Mouse (Mus musculus): ENCODE data around the gene Myadml2.

The Myadml2 gene

DNA sequence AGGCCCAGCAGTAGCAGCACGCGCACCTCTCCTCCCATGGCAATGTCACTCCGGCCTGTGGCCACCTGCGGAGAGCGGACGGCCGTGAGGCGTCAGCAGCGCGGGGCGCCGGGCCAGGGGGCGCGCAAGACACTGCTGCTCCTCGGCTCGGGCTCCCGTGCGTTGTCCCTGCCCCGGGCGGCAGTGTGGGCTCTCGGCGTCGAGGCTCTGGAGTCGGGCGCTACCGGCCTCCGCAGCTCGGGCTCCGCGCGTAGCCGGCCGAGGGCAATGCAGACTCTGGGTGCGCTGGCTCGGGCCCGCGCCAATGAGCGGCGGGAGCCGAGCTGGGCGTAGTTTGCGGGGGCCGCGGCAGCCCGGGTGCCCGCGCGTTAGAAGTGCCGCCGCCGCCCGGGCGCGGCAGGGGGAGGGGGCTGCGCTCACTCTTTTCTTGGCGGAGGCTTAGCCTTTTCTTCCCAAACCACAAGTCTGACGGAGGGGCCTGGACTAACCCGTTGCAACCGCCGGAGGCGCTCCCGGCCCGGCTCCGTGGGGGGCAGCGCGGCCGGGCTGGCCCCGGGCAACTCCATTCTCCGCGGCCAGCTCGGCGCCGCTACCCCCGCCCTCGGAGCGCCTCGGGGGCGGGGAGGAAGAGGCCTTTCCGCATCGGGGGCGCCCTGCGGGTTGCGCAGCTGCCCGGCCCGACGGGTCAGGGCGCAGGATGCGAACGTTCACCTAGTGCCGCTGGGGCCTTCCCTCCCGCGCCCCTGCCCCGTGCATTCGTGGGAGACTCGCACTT lies 12.5 kb upstream of the Myadml2 start:
- peak; percentile 67 to 75 for DNase-seq

DNA sequence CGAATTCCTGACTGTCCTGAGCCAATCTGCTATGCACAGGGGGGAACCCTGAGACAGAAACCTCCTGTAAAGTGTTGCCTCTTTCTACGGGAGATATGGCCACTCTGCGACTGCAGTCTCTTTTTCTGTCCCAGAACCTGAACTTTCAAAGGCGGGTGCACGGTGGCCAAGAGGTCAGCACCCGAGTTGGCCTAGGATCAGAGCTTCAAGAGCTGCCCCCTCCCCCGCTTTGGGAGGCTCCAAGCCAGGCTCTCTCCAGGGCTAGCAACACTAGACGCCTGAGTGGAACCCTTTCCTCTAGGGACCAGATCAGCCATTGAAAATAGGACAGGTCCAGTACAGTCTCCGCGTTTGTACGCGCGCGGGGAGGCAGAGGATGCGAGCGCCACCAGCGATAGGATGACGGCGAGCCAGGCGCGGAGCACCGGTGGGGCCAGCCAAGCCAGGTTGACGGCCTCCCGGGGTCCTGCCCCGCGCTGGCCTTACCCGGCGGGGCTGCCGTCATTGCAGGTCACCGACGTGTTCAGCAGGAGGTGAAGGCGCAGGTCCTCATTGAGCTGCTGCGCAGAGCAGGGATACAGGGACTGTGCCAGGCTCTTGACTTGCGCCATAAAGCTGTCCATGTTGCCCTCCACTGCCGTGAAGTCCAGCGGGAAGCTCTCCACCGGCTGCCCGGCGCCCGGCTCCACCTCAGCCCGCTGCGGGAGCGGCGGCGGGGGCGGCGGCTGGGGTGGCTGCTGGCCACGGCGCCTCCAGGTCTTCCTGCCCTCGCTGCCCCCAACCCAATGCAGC lies 11.7 kb upstream of the Myadml2 start:
- DNase-seq: peak; percentile 24 to 49

DNA sequence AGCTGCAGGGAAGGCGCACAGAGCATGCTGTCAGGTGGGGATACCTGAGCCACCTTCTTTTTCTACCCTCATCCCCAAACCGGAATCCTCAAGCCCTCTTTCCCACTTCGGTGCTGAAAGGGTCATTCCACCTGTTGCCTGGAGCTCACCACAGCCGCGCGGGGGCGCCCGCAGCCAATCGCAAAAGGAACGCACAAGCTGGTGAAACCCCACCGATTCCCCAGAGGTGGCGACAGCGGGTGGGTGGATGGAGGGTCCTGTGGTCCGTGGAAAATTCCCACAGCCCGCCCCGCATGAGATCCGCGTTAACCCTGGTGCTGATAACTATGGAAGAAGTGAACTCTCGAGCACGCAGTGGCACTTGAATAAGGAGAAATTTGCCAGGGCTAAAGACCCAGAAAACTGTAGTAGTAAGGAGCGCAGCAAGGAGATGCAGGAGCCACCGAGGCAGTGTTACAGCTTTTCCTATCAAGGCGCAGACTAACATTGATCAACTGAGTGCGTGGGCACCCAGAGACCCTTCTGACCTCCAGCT lies 11.0 kb upstream of the Myadml2 start:
- DNase-seq: peak; percentile 90 to 93

DNA sequence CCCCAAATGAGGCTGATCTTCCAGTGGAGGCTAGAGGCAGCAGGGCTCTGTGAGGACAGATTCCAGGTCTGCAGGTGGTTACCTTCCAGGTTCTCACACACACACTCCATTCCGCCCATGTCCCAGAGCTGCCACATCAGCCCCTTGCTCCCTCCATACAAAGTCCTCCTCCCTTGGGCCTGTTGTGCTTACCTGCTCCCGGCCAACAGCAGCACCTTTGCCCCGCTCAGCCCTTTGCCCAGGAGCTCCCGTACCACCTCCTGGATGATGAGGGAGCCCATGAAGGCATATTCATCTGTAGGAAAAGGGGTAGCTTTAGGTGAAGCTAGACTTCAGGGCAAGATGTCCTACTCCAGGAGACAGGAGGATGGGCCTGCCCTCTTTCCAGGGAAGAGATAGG lies 9.3 kb upstream of the Myadml2 start:
- DNase-seq: peak in 1 of 2 experiments; percentile 36

DNA sequence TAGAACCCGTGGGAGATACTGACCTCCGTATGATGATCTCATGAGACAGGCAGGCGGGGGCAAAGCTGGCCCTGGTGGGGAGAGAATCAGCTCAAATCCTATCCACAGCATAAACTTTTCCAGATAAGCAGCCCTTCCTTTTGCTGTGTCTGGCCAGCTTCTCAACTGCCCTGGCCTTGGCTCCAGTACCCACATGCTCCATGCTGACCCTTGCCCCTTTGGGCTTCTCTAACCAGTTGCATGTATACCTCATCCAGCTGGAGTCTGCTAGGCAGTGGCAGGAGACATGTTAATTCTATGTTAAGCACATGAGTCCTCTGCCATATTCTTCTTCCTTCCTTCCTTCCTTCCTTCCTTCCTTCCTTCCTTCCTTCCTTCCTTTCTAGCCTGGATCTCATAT lies 6.8 kb upstream of the Myadml2 start:
- no peak for DNase-seq

DNA sequence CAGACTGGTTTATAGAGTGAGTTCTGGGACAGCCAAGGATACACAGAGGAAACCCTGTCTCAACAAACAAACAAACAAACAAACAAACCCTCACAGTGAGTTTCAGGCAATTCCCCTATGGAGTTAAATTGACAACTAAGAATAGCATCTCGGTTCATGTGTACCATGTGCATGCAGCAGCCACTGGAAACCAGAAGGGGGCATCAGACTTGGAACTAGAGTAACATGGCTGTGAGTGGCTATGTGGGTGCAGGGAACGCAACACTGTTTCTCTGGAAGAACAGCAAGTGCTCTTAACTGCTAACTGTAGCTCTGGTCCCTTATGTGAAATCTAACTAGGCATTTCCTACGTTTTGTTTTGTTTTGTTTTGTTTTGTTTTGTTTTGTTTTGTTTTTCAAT lies 3.9 kb upstream of the Myadml2 start:
- no peak for DNase-seq

DNA sequence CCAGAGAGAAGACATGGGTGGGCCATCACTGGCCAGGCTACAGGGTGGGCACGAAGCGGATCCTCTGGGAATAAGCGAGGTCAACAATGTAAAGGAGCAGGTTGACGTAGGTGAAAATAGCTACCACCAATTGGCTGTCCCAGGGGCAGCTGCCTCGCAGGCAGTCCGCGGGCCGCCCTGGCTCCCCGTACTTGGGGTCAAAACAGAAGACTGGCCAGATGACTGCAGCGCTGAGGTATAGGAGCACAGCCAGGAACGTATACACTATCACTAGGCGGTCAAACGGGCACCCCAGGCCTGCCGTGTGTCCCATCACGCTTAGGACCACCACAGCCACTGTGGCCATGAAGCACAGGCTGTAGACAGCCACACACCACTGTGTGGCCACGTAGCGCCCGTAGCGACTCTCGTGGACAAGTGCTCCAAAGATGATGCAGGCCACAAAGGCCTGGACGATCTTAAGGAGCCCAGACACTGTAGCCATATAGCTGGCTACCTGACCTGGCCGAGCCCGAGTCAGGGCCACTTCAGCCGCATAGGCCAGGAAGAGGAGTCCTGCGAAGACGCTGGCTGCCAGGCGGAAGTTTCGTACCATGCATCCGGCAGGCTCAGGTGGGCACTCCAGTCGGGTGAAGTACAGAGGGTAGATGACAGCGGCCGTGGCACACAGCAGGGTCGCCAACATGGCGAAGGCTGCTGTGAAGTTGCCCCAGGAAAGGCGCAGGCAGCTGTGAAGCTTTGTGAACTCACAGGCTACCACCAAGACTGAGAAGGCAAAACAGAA lies 719 bp downstream of the Myadml2 start:
- no peak for DNase-seq

DNA sequence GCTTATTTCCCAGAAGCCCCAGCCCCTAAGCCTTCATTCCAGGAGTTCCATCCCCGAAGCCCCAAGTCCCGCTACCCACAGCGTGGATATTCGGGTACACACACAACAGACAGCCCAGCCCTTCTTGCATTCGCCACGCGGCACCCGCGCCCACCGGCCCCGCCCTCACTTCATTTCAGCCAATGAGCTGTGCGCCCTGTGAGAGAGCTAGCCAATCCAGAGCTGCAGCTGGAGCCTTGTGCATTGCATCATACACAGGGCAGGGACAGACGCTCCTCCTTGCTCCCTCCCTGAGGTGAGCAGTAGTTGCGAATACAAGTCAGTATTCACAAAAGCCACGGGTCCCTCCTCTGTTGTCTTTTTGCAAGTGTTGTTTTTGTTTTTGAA lies 4.4 kb downstream of the Myadml2 start, which contains the start of gene Pycr1:
Pycr1 (minus strand) TSS at position 169 of the 387 bp plus-strand sequence.
- DNase-seq: peak; percentile 93 to 96

DNA sequence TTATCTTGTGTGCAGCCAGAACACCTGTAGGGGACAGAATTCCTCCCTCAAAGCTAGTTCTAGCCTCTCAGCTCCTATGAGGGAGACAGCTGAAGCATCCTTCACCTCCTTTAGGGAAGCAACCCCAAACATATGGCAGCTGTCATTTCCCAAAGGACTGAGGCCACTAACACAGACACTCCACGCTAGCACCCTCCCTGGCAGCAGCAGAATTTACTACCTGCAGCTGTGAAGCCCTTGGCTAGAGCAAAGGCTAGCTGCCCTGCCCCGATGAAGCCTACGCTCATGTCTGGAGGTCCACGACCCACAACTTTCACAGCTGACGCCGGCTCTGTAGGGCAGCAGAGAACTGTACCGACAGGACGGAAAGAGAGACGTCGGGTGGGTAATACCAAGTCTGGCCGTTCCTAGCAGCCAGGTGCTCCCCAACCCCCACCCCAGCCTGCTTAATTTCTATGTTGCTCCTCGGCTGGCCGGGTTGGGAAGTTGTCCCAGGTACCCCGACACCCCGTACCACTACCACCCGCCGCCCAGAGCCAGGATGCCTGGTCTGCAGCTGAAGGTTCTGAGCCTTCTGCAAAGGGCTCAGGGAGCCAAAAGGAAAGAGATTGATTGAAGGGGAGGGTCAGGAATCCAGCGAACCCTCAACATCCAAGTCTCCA lies 4.9 kb downstream of the Myadml2 start:
- DNase-seq: no peak

DNA sequence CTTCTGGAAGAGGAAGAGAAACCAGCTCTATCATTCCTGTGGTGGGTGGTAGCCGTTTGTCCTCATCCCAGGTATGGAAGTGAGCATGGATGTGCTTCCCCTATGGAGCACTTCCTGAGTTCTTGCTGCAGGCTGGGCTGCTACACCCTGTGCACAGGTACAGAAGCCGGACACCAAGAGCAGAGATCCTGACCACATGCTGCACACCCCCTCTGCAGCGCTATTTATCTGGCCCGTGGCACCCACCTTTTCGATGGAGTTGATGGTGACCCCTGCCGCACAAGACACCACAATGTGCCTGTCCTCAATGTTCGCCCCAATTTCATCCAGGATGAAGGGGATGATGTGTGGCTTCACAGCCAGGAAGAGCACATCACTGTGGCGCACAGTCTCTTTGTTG lies 6.1 kb downstream of the Myadml2 start:
- DNase-seq: no peak

DNA sequence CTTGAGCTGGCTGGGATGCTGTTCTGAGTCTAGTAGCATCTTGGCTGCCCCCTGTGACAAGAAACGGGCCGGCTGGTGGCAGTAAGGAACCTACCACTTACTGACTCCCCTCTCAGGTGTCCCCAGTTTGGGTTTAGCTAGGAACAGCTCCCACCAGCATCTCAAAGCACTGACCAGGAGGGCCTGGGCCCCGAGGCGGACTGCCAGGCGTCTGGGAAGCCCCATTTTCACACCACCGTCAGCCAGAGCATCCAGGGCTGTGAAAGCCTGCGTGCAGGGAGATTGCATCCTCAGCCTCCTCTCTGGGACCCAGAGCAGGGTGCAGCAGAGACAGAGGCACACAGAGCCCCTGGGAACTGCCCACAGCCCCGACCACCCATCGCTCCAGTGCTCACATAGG lies 6.7 kb downstream of the Myadml2 start:
- no peak for DNase-seq

DNA sequence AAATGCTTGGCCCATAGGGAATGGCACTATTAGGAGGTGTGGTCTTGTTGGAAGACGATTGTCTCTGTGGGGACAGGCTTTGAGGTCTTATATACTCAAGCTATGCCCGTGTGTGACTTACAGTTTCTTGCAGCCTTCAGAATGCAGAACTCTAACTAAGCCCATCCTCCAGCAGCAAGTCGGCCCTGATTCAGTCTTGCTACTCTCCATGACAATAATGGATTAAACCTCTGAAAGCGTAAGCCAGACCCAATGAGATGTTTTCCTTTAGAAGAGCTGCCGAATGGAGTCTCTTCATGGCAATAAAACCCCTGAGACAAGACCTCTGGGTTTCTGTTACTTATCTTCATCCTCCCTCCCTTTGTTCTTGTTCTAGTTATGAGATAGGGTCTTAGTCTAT lies 13.1 kb downstream of the Myadml2 start:
- no peak for DNase-seq

DNA sequence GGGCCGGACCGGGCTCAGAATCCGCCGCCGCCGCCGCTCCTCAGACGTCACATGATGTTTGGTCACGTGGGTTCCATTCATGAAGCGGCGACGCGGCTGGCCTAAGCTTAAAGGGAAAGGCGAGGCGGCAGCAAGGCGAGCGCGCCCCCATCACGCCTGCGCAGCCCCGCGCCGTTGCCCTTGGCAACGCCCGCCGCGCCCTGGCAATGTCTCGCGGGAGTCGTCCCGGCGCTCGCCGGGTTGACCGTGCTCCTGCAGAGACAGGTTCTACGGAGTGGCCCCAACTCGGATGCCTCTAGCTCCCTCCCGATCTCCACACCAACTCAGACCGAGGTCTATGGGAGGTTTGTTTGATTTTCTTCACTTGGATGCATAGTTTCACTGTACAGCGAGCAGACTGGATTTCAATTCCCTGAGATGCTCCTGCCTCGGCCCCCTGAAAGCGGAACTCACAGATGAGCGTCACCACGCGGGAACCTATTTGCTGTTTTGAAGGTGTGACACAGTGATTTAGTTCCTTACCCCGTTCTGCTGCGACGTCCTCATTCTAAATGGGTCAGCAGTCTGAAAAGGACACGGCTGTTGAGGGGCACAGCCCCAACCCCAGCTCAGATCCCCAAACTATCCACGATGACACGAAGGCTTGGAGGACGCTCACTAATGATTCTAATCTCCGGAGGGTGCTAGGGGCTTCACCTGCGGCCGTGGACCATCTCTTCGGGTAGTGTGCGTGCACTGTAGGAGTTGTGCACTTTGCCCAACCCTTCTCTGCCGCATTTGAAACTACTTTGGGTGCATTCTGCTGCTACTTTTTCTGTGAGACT lies 14.2 kb downstream of the Myadml2 start, which contains the start of gene Mafg:
Mafg (minus strand) TSS at position 81 of the 824 bp plus-strand sequence.
- peak; percentile 94 to 97 for DNase-seq

DNA sequence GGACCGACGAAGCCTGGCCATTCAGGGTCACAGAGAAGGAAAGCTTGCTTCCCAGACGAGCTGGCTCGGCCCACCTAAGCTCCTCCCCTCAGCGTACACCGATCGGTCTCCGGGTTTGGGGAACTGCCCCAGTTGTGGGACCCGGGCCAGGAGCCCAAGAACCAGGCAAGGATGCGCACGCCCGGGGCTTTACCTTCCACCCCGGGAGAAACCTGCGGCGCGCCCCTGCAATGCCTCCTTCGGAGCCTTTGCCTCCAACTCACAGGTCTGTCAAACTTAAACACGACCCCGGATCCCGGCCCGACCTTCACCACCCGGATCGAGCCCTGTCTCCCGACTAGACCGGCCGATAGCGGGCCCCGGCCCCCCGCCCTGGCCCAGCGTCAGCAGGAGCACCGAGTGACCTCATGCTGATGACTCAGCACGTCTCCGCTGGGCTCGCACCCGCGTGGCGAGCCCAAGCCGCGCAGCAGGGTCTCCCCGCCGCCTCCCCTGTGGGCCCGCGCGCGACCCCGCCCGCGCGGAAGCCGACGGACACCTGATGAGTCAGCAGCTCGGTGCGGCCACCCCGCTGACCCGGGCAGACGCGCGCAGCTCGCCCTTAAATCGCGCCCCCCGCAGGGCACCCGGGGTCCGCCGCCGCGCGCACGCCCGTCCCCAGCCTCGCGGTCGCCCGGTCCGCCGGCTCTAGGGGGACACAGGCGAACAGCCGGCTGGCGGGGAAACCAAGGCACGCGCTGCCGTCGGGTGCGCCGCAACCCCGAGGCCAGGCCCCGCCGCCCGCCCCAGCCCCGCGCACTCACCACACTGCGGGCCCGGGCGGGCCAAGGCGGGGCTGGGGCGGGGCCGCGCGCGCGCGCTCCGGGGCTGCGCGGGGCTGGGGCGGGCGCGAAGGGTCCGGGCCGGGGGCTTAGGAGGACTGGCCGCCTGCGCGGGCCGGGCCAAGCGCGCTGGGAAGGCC lies 15.1 kb downstream of the Myadml2 start:
- DNase-seq: peak; percentile 76 to 86

DNA sequence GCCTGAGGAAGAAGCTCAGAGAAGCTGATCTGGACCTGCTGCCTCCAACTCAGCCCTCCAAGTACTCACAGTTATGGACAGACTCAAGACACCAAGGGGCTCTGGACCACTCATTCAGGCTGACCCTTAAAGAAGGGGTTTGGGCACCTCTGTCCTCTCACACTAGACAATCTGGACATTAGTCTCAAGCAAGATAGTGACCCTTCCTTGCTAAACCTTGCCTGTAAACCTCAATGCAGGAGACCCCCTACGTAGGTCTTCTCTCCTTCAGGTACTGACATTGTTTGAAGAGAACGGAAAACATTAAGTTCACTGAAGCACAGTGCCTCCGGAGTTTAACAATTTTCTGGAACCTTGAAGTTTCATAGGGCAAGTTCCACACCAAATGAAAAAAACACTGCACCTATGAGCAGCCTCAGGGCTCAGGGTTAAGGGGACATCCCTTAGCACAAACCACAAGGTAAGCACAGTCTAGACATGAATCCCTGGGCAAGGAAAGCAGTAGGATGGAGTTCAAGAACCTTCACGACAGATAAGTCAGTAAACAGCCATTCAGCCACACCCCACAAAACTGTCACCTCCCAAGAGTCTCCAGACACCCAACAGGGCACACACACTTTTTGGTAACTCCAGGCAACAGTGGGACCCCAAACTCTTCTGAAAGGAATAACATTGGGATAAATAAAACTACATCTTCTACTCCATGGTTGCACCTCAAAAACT lies 16.1 kb downstream of the Myadml2 start:
- no peak for DNase-seq

DNA sequence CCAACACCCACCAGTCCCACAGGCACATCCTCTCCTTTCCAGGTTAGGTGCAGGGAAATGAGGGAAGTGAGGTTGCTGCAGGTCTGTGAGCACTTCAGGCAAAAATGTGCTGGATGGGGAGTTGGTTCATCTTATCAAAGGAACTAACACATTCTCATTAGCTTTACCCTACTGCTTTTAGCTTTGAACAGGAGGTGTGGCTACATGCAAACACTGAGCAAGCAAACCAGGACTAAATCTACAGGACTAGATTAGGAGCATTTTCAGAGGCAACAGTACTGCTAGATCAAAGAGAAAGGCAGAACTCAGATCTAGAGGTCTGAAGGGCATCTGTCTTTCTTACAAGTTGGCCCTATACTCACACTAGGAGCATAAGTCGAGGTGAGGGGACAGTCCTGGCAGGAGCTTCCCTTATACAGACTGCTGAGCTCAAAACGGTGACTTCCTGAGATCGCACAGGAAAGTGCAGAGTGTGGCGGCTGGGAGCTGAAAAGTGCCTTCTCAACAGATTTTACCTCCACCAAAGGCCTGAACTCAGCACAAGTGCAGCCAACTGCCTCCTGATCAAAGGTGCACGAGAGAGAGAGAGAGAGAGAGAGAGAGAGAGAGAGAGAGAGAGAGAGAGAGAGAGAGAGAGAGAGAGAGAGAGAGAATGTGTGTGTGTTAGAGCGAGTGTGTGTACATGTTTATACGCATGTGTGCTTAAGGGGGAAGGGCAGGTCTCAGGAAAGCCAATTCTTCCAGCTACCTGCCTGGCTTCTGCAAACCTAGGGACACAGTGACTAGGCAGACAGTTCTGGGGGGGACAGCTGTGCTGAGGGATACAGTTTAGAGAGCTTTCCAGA lies 16.9 kb downstream of the Myadml2 start:
- DNase-seq: peak in 1 of 2 experiments; percentile 52

DNA sequence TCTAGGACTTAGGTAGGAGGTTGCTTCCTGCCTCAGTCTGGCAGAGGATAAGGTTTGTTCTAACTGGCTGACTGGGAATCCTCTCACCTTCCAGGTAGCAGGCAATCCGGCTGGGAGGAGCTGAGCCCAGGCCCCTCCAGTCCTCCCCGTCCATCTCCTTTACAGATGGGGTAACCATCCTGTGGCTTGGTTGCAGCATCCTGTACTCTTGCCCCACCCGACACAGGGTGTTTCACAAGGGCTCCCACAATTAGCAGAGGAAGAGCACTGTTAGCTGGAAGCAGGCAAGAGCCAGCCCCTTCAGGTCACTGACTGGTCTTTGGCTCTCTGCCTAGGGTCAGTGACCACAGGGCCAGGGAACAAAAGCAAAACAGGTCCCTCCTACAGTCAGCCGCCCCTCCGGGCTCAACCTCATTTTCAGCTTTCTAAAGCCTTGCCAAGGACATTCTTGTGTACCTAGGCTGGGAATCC lies 17.5 kb downstream of the Myadml2 start:
- peak; percentile 57 to 70 for DNase-seq

DNA sequence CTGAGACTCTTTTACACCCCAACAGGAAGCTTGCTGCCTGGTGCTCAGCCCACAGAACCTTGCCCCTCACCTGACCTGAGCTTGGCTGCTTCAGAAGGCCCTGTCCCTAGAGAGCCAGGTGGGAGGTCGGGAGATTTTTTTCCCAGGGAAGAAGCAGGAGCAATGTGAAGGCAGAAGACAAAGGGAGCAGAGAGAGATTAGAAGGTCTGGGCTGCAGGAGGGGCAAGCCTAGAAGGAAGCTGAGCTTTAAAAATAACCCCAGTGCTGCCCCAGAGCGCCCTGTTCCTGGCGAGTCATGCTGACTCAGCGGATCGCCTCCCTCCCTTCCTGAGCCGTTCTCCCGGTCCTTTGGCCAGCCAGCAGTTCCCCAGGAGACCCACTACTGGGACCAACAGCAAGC lies 18.0 kb downstream of the Myadml2 start:
- DNase-seq: peak; percentile 63 to 72

Data from kidney, postnatal 4 days (tissue).